Mouse (Mus musculus): Measurements from ENCODE around the gene Slc25a33.

Gene Slc25a33

DNA sequence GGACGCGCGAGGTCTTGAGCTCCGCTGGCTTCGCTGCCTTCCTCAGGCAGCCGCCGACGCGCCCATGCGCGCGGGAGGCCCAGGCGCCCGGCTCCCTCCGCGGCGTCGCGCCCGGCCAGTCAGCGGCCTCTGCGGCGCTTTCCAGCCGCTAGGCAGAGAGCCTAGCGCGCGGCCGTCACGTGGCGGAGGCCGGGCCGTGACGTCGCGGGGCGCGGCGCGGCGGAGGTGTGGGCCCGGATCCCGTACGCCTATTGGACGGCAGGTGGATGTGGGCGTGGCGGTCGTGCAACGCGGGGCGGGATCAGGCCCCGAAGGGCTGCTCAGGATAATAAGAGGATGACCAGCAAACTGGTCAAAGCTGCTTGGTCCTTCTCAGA is at the start of gene Slc25a33:
Gene Slc25a33, minus strand, starts transcription at position 184 of the 377 bp plus-strand sequence.
- peak; percentile 82 for DNase-seq

DNA sequence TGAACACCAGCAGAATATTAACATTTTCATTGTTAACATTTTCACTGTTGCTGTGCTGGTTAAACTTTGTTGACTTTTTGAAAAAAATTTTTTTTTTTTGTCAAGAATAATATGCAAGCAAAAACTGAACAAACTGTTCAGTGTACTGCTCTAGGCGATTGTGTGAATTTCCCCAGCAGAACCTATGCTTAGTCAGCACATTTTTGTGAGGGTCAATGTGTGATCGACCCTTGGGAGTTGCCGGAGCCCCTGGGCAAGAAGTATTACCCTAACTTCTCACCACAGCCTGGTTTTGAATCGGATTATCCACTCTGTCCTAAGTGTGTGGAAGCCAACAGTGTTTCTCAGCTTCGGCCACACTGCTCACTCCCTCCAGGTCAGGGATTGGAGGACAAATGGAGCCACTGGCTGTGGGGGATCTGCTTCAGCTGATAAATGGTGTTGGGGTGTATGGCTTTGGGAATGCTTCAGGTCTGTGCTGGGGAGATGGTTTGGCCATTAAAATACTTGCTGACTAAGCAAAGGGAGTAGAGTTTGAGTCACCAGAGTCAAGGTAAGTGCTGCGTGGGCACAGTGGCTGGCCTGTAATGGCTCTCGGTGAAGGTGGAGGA is 48.6 kb upstream of the Slc25a33 start:
- DNase-seq, result no peak

DNA sequence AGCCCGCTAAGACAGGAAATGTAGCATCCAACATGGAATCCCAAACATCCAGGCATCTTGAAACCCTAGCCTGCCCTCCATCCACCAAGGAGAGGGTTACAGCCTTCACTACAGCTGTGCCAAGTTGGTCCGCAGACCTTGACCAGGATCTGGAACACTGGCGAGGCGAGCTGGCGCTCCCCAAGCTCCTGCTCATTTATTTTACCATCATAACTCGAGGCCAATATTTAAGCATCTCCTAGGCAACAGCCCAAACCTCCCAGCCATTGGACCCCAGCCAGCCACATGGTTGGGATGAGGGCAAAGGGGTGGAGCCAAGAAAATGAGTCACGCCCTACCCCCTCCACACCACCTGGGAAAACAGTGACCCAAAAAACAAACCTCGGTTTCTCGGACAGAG is 48.0 kb upstream of the Slc25a33 start:
- no peak for DNase-seq

DNA sequence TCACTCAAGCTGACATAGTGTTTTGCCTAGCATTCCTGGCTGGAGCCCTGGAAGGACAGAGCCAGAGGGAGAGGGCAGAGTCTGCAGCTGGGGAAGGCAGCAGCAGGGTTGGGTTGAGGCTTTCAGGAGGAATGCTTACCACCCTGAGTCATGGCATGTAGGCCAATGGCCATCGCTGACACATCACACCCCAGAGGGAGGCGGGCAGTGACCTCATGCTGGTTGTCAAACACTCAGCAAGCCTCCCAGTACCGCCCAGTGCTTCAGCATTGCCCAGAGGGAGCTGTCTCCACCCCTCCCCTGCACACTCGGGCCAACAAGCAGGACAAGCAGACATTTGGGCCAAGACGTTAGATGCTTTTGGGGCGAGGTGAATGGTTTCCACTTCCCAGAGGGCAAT is 46.5 kb upstream of the Slc25a33 start:
- DNase-seq, result peak in 1 of 2 experiments; percentile 29

DNA sequence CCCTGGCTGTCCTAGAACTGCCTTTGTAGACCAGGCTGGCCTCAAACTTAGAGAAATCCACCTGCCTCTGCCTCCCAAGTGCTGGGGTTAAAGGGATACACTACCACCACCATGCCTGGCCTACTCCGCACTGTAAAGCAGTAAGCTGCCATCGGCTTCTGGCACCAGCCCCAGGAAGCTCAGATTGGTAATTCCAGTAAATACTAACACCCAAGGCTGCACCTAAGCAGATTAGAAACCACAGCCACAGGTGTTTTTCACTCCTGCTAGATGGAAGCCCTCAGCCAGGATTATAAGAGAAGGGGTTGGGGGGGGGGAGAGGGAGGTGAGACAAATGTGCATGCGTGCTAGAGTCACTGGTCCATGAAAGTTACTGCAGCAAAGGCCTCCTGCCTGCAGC is 45.1 kb upstream of the Slc25a33 start:
- DNase-seq, result no peak

DNA sequence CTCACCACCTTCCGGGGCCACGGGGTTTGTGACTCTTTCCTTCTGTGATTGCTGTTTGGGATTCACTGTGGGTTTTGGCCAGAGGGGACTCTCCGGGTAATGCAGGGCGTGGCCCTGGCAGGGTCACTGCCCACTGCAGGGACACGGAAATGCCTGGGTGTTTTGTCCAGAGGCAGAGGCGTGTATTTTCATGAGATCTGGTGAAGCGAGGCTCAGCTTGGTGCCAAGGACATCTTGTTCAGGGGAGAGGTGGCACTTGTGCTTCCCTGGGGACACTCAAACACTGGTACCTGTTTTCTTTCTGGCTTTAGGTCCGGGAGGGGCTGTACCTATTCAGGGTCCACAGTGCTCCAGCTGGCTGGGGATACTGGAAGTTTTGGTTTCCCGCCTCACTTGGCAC is 42.5 kb upstream of the Slc25a33 start:
- no peak for DNase-seq

DNA sequence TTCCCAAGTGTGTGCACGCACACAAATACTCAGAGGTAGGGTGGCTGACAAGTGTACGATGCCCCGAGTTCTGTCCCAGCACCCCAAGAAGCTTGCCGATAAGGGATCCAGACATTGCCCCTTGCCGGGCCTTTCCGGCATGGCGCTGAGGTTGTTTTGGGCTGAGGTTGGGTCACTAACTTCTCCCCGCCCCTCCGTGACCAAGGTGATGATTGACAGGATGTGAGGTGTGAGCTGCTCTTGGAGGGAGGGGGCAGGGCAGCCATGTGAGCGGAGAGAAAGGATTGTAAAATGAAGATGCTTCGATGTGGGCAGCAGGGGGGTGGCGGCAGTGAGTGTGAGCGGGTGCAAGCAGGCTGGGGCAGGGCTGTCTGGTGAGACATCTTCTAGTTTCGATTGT is 41.5 kb upstream of the Slc25a33 start:
- DNase-seq, result no peak

DNA sequence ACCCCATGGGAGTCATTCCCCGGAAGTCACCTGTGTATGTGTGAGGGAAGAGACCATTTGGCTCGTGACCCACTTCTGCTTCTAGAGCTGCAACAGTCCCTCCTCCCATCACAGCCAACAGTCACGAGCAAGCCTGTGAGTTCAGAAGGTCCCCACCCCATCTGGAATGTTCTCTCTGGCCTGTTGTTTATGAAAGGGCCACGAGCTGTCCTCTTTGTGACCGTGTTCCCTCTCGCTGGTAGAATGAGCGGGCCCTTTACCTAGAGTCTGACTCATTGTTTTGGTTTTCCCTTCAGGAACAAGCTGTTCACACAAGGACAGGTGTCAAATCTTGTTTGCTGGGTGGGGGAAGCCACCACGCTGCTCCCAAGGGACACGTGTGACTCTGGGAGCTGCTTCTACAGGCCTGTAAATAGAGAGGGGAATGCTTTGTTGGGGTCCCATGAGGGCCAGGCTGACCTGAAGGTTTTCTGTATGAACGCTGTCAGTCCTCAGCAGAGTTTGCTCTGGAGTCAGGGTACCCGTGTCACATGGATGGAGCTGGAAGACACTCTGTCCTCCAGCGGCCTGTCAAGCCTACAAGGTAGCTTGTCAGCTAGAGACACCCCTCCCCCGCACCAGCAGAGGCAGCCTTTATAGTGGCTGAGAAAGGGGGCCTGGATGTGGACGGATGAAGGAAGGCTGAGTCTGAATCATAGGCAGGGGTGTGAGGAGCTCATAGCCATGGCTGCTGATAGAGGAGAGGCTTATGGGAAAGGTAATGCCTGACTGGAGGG is 39.5 kb upstream of the Slc25a33 start:
- no peak for DNase-seq

DNA sequence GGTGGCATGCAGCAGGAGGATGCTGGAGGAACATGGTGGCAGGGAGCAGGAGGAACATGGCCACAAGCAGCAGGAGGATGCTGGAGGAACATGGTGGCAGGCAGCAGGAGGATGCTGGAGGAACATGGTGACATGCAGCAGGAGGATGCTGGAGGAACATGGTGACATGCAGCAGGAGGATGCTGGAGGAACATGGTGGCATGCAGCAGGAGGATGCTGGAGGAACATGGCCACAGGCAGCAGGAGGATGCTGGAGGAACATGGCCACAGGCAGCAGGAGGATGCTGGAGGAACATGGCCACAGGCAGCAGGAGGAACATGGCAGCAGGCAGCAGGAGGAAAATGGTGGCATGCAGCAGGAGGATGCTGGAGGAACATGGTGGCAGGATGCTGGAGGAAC is 36.3 kb upstream of the Slc25a33 start:
- DNase-seq, result peak; percentile 36 to 41

DNA sequence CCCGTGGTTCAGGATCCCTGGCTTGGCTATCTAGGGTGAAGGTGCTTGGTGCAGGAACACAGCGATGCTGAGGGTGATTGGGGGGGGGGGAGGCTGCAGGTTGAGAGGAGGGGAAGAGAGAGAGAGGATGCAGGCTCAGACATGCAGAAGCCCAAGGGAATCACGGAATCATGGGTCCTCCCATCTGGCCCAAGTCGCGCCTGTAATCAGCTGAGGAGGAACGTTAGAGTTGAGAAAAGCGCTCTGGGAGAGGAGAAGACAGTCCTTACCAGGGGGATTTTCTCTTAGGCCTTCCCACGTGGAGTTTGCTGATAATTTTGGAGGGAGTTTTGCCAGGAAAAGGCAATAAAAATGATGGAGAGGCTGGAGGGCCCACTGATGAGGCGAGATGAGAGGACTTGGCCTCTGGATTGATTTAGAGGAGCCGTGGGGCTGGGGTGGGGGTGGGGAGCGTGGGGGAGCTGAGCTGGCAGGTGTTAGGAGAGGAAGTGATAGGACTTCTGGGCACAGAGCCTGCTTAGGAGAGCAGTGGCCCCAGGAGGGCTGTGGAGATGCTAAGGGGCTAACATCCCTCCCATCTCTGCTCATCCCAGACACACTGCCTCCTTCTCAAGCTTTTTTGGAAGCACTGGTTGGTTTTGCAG is 34.6 kb upstream of the Slc25a33 start:
- DNase-seq, result no peak

DNA sequence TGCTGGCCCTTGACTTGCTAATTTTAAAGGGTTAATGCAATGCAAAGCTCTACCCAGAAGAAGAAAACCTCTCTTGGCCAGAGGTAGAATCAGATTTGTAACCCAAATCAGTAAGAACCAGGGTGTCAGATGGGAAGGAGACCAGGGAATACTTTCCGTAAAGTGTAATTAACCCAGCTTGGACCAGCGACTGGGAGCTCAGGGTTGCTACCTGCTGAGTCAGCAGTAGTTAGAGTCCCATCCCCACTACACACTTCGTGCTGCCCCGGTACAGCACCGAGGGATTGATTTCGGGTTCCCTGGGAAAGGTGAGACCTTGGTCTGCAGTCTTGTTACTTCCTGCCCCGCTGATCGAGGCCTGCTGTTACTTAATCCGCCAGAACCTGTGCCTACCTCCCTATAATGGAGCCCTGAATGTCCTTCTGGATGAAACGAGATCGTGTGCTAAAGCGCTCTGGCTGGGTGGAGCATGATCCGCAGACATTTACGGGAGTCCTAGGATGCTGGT is 34.0 kb upstream of the Slc25a33 start:
- no peak for DNase-seq

DNA sequence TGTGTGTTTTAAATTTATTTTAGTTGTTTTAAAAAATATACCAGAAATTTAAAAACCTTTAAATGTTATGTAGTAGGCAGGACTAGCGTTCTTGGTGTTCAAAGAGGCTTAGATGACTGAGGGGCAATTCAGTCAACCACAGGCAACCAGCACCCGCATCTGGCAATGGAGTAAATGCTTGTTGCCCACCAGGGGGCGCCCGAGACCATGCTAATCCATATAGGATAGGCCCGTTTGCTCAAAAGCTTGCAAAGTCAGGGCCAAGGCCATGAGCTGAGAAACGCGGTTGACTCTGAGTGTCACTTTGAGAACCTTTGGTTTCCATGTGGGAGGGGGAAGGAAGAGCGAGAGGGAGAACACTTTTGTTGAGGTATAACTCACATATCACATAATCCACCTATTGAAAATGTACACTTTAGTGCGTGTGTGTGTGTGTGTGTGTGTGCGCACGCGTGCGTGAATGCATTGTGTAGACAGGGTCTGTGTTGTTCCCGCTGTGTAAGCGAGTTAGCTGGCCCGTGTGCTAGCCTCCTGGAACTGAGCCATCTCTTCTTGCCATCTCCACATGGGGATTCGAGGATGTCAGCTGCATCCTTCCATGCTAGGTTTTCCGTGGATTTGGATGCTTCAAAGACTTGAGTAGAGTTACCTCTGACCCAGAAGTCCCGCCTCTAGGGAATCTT is 32.8 kb upstream of the Slc25a33 start:
- DNase-seq, result peak; percentile 64 to 66

DNA sequence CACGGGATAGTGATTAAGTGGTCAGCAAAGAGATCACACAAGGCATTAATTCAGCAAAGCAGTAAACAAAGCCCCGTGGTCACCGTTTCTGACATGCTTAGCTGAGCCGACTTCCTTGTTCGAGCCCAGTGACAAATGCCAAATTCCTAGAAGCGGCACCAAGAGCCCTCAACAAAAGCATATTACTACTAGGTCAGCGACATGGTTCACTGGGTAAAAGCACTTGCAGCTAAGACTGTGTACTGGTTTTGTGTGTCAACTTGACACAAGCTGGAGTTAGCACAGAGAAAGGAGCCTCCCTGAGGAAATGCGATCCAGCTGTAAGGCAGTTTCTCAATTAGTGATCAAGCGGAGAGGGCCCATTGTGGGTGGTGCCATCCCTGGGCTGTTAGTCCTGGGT is 28.2 kb upstream of the Slc25a33 start:
- DNase-seq, result no peak

DNA sequence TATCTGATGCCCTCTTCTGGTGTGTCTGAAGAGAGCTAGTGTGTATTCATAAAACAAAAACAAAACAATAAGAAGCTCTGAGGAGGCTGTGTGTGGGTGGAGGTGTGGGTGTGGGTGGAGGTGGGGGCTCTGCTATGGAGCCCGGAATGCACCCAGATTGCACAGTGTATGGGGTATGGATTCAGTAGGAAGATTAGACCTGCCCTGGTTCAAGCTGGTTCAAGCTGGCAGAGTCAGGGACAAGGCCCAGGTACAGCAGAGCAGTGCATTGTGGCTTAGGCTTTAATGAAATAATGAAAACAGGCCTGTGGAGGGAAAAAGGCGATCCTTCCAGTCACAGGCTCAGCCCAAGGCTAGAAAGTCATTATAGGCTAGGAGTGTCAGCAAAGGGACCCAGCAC is 26.5 kb upstream of the Slc25a33 start:
- no peak for DNase-seq

DNA sequence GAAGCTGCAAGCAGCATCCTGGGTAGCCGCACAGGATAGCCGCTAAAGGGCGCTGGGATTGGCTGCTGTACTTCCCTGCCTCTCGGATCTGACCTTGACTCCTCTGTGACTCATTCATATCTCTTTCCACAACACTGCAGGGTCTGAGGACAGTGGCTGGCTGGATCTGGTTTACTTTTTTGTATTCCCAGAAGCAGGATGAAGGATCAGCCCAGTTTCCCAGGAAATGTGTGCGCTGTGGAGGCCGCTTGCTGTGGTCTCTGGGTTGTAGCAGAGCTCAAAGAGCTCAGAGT is 26.0 kb upstream of the Slc25a33 start:
- DNase-seq, result no peak

DNA sequence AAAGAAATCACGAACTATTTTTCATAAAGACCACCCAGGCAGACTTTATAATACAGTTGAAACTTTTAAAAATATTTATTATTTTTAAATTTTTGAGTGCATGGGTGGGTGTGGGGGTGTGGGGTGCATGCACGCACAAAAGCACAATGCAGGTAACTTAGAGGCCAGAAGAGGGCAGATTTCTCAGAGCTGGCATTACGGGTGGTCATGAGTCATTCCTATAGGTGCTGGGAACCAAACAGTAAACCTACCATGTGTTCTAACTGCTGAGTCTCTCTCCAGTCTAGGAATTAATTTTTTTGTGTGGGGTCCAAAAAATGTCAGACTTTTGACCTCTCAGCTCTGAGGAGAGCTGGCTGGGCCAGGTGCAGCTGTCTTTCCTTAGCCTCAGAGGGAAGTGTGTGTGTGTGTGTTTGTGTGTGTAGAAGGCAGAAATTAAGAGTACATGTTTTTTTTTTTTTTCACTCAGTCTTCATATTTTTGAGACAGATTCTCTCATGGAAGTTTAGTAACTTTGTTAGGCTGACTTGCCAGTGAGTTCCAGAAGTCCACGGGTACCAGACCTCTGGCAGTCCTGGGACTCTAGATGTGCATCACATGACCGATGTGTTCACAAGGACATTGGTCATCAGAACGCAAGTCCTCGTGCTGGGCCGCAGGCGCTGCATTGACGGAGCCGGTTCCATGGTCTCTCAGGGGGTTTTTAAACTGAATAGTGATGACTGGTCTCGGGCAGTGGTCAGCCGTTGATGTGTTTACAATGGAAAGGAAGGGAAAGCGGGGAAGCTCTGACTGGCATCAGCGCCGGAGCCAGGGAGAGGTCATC is 25.5 kb upstream of the Slc25a33 start:
- no peak for DNase-seq

DNA sequence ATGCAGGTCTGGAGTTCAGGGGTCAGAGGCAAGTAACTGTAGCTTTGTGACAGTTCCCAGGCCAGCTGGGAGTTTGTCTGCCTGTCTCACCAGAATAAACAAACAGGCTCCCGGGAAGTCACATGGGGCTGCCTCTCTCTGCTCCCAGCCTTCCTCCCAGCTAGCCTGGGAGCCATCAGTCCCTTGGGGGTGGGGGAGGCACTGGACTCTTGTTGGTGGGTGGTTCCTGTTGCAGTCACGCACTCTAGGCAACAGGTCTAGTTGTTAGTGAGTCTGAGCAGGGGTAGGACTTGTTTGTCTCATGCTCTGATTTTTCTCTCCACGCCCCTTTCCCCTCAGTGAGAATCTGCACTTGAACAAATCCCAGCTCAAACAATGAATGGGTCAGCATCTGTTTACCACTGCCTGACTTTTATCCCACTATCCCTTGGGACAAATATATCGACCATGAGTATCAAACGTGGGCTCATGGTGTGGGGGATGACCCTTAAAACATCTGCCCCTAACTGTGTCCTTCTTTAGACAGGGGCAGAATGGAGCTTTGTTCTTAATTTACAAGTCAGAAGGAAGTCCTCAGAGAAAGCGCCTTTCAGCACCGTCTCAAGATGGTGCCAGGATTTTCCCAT is 24.7 kb upstream of the Slc25a33 start:
- DNase-seq, result no peak

DNA sequence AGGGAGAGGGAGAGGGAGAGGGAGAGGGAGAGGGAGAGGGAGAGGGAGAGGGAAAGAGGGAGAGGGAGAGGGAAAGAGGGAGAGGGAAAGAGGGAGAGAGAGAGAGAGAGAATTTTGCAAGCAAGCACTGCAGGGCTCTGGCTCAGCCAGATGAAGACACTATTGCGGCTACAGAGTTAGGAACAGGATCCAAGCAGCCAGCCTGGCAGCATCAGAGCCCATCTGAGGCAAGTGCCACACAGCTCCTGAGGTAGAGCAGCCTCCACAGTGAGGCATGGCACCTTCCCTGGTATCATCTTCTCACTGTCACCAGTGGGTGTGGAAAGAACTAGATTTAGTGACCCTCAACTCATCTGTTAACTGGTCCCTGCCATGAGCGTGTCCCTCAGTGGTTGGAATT is 24.0 kb upstream of the Slc25a33 start:
- DNase-seq, result no peak

DNA sequence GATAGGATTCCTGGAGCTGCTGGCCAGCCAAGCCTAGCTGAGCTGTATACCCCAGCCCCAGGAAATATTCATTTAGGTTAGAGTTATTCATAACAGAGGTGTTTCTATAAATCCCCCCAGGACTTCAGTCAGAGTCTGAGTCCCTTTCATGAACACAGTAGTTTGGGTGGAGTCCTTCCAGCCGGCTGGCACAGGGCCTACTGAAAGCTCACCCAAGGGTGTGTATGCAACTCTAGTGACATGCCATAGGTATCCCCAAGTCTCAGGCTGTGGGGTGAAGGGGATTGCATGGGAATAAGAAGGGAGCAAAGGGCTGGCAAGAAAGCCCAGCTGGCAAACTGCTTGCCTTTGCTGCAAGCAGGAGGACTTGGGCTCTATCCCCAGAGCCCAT is 23.1 kb upstream of the Slc25a33 start:
- DNase-seq, result no peak

DNA sequence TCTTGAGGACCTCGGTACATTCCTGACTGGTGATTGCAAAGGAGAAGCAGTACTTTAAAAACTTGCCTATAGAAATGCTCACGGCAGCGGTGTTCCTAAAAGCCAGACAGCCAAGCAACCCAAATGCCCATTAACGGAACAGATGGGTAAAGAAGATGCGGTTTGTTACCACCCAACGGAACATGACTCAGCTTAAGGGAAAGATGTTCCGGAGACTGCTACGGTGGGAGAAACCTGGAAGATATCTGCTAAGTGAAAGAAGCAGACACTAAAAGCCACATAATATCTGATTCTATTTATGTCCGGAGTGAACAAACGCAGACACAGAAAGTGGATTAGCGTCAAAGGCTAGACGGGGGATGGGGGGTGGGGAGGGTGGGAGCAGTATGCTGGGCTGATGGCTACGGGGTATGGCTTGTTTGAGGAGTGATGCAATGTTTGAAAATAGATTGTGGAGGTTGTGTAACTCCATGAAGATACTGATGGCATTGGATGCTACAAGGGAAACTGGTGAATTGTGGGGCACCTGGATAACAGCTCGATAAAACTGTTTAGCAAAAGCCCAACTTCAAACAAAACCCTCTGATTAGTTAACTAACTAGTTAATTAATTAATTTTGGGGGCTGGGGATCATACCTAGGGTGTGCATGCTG is 22.6 kb upstream of the Slc25a33 start:
- DNase-seq, result no peak

DNA sequence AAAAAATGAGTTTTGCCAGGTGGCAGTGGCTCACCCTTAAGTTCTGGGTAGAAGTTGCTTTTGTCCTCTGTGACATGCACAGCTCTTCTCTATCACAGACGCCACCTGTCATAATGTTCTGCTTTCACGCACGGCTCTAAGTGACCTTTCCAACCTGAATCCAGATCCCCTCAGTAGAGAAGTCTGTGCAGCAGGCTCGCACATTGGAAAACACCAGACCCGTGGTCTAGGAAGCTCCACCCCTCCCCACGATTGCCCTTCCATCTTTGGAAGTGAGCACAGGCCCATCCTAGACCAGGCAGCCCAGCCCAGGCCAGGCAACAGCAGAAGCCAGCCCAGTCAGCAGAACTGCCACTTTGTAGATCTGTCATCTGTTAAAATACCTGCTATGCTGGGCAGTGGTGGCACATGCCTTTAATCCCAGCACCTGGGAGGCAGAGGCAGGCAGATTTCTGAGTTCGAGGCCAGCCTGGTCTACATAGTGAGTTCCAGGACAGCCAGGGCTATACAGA is 20.9 kb upstream of the Slc25a33 start:
- no peak for DNase-seq

DNA sequence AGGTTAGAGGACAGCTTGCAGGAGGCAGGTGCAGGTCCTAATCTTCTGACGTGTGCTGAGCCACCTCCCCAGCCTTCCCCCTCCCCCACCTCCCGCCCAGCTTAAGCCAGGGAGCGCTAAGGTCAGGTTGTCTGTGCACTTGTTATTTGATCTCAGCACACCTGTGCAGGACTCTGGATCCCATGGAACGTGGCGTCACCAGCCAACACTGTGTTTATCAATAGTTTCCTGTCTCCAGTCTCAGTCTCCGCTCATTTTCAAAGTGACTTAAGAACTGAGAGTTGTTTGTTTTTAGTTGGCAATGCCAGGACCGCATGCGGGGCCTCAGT is 19.9 kb upstream of the Slc25a33 start:
- DNase-seq, result no peak

Measured in thymus, adult 18-20 months (tissue).